ENCODE assay signal across 16 mouse cellular contexts in genomic region chr16:5371175-5371893, GRCm38 (mm10).
"Had no signal": no experiment of that assay in that cellular context is flagged by ENCODE, and none has a peak within 500 bp of the region (broad histone marks: within the 10 kb centered on the region; RNA-seq: fewer than 3 reads in every experiment).

No protein-coding gene starts in this region.

- H3K27ac ChIP-seq: layer of hippocampus, adult 2 months; limb, embryonic 15.5 days; liver, embryonic 12.5 days; midbrain, embryonic 10.5 days; neural tube, embryonic 13.5 days had no signal

- H3K36me3 ChIP-seq: limb, embryonic 15.5 days; liver, embryonic 12.5 days; midbrain, embryonic 10.5 days; neural tube, embryonic 13.5 days had no signal

- H3K9me3 ChIP-seq: limb, embryonic 15.5 days; liver, embryonic 12.5 days; midbrain, embryonic 10.5 days; neural tube, embryonic 13.5 days had no signal

- H3K4me3 ChIP-seq: layer of hippocampus, adult 2 months; limb, embryonic 15.5 days; liver, embryonic 12.5 days; midbrain, embryonic 10.5 days; neural tube, embryonic 13.5 days had no signal

- ATAC-seq: liver, embryonic 12.5 days; midbrain, embryonic 16.5 days had no signal

- H3K9ac ChIP-seq: limb, embryonic 15.5 days; liver, embryonic 12.5 days; lung, embryonic 14.5 days; neural tube, embryonic 13.5 days had no signal

- H3K27me3 ChIP-seq: limb, embryonic 15.5 days; neural tube, embryonic 13.5 days had no signal

- DNase-seq: kidney, adult 18-20 months; kidney, postnatal 10 days; kidney, postnatal 4 days; lung, embryonic 14.5 days; lung, postnatal 10 days; lung, postnatal 4 days; retina, postnatal 1 day; right cerebral cortex, postnatal 4 days; spleen, adult 18-20 months; thymus, postnatal 14 days had no signal

- H3K4me1 ChIP-seq: limb, embryonic 15.5 days; liver, embryonic 12.5 days had no signal

- H3K4me2 ChIP-seq: limb, embryonic 15.5 days; liver, embryonic 12.5 days; lung, embryonic 14.5 days; neural tube, embryonic 13.5 days had no signal
